Mouse (Mus musculus) lung, postnatal 0 days (tissue): Measurements from ENCODE around the gene Pcdh7.

Source experiments
- CTCF ChIP-seq: IDR thresholded peaks from 2 replicates; pipeline ENCODE4 v1.5.1; 2016; ENCODE audit warnings: antibody characterized with exemption, mild to moderate bottlenecking
- EP300 ChIP-seq: IDR thresholded peaks from 2 replicates; pipeline ENCODE4 v1.6.1; 2016; ENCODE audit warnings: antibody characterized with exemption, mild to moderate bottlenecking, control low read depth

- TF ChIP-seq CTCF (no peak), EP300 (no peak)
Measured at GRCm38 (mm10) chr5:57857316-57857715, 139.5 kb downstream of the Pcdh7 start.
